Mouse (Mus musculus) liver, embryonic 12.5 days (tissue): Measurements from ENCODE around the gene Irf7. TPM values are rescaled to one million over a fixed set of nuclear protein-coding genes. Genes with fewer than 3 reads are reported as not detected.

Experiments used
- ATAC-seq: fragments of 200-750 bp; cut with Nextera tagmentation; 2 replicates; pipeline ENCODE4 v1.8.0; 2017; ENCODE audit warnings: moderate number of reproducible peaks, mild to moderate bottlenecking, moderate library complexity
- H3K27ac ChIP-seq: fragments of 300-500 bp; sonication (generic); 2 replicates; pipeline ENCODE4 v1.5.1; 2016; ENCODE audit warnings: mild to moderate bottlenecking
- H3K27me3 ChIP-seq: fragments of 300-500 bp; sonication (generic); replicated peaks from 2 replicates; pipeline ENCODE4 v1.6.1; 2016; ENCODE audit warnings: mild to moderate bottlenecking, moderate library complexity
- H3K36me3 ChIP-seq: fragments of 300-500 bp; sonication (generic); 2 replicates; pipeline ENCODE4 v1.6.1; 2016; ENCODE audit warnings: mild to moderate bottlenecking, moderate library complexity
- H3K4me1 ChIP-seq: fragments of 300-500 bp; sonication (generic); 2 replicates; pipeline ENCODE4 v1.6.1; 2016
- H3K4me2 ChIP-seq: fragments of 300-500 bp; sonication (generic); 2 replicates; pipeline ENCODE4 v1.6.1; 2016; ENCODE audit warnings: mild to moderate bottlenecking, moderate library complexity
- H3K4me3 ChIP-seq: fragments of 300-500 bp; sonication (generic); 2 replicates; pipeline ENCODE4 v1.5.1; 2016; ENCODE audit warnings: mild to moderate bottlenecking, moderate library complexity
- H3K9ac ChIP-seq: fragments of 300-500 bp; sonication (generic); 2 replicates; pipeline ENCODE4 v1.6.1; 2016; ENCODE audit warnings: mild to moderate bottlenecking, moderate library complexity
- H3K9me3 ChIP-seq: fragments of 300-500 bp; sonication (generic); replicated peaks from 2 replicates; pipeline ENCODE4 v1.6.1; 2016; ENCODE audit warnings: mild to moderate bottlenecking, moderate library complexity
- WGBS: fragments of 180-500 bp; shearing (Covaris S2); methylation state at CpG from one replicate; pipeline ENCODE4 v1.1.7; 2016; ENCODE audit not compliant: insufficient replicate concordance; 5-methylcytosine and 5-hydroxymethylcytosine counted together
- microRNA counts: library from miRNA; unstranded; fragments of <30 nt; microRNA quantifications from one replicate; lab custom pipeline; 2017
- microRNA-seq: library from miRNA; unstranded; fragments of <30 nt; microRNA quantifications from one replicate; pipeline ENCODE4, GENCODE M21; 2017
- polyA plus RNA-seq: library from polyadenylated mRNA; unstranded; fragments of >200 nt; fragmentation: Nextera tagmentation; extraction: Ambion mirVana; gene quantifications from 2 replicates; pipeline ENCODE4 v1.2.1, GENCODE M21; 2016

Gene Irf7
- polyA plus RNA-seq, 1 experiment from 2014 or later: 5.2 TPM

GRCm38 (mm10) chr7:141218141-141218540, 48.1 kb downstream of the Irf7 start:
- Histone ChIP-seq H3K4me1 (peaks cover 92% of the 10 kb centered on the region), H3K27me3 (no peaks in the 10 kb centered on the region), H3K27ac (peak overlapping the region; percentile 83), H3K4me3 (no peak overlapping the region), H3K36me3 (peaks cover 39% of the 10 kb centered on the region), H3K9me3 (no peaks in the 10 kb centered on the region), H3K4me2 (peak overlapping the region; percentile 1; the same call in 1 of the 2 replicates), H3K9ac (peak overlapping the region; percentile 36; the same call in 1 of the 2 replicates)
- no peak for ATAC-seq
- WGBS: 86% methylated on average over 3 of the region's 3 CpGs

GRCm38 (mm10) chr7:141217343-141218013, 48.8 kb downstream of the Irf7 start:
- Histone ChIP-seq H3K4me3 (peak overlapping the region; percentile 66), H3K36me3 (peaks cover 39% of the 10 kb centered on the region), H3K4me1 (peaks cover 92% of the 10 kb centered on the region), H3K9ac (peak overlapping the region; percentile 76; the same call in 1 of the 2 replicates), H3K27me3 (no peaks in the 10 kb centered on the region), H3K9me3 (no peaks in the 10 kb centered on the region), H3K4me2 (peak overlapping the region; percentile 89), H3K27ac (peak overlapping the region; percentile 83)
- ATAC-seq: no peak
- WGBS: 90% methylated on average over 17 of the region's 17 CpGs

GRCm38 (mm10) chr7:141216894-141217293, 49.4 kb downstream of the Irf7 start:
- Histone ChIP-seq H3K4me3 (peak overlapping the region; percentile 66), H3K4me1 (peaks cover 92% of the 10 kb centered on the region), H3K4me2 (peak overlapping the region; percentile 89), H3K27ac (peak overlapping the region; percentile 83), H3K36me3 (peaks cover 39% of the 10 kb centered on the region), H3K9ac (peak overlapping the region; percentile 76), H3K9me3 (no peaks in the 10 kb centered on the region), H3K27me3 (no peaks in the 10 kb centered on the region)
- ATAC-seq: no peak
- WGBS: 84% methylated on average over 11 of the region's 11 CpGs

GRCm38 (mm10) chr7:141215880-141216733, 50.2 kb downstream of the Irf7 start:
- Histone ChIP-seq H3K36me3 (peaks cover 39% of the 10 kb centered on the region), H3K4me1 (peaks cover 96% of the 10 kb centered on the region), H3K9me3 (no peaks in the 10 kb centered on the region), H3K27ac (peak overlapping the region; percentile 83), H3K4me3 (peak overlapping the region; percentile 66), H3K9ac (peak overlapping the region; percentile 76), H3K4me2 (peak overlapping the region; percentile 89), H3K27me3 (0 out of 2 replicates have a peak, but pooled peaks cover 3% of the 10 kb centered on the region)
- peak; percentile 56 for ATAC-seq
- WGBS: 2% methylated on average over 42 of the region's 42 CpGs

- H3K9ac ChIP-seq: peak within 1 kb of the TSS; percentile 76
- H3K4me3 ChIP-seq: peak within 1 kb of the TSS; percentile 66
- H3K4me2 ChIP-seq: peak within 1 kb of the TSS; percentile 89
- ATAC-seq: peak; percentile 94
- peak within 1 kb of the TSS; percentile 83 for H3K27ac ChIP-seq
- H3K36me3 ChIP-seq: peaks cover 35% of the 10 kb centered on the region
- peaks cover 7% of the 10 kb centered on the region; the same call in 1 of the 2 replicates for H3K27me3 ChIP-seq
- no peaks in the 10 kb centered on the region for H3K9me3 ChIP-seq
- H3K4me1 ChIP-seq: peaks cover 96% of the 10 kb centered on the region
- 3% methylated on average over 41 of the region's 41 CpGs for WGBS
Measured at GRCm38 (mm10) chr7:141215101-141215879, 51.0 kb downstream of the Irf7 start, which contains the start of gene Rassf7. TSS of gene Rassf7 (plus strand) at chr7:141215860.

GRCm38 (mm10) chr7:141214310-141214709, 52.0 kb downstream of the Irf7 start:
- Histone ChIP-seq H3K4me1 (peaks cover 96% of the 10 kb centered on the region), H3K36me3 (peaks cover 25% of the 10 kb centered on the region), H3K27ac (peak overlapping the region; percentile 83), H3K4me3 (no peak overlapping the region), H3K4me2 (peak overlapping the region; percentile 89; the same call in 1 of the 2 replicates), H3K9me3 (no peaks in the 10 kb centered on the region), H3K9ac (0 out of 2 replicates have a peak overlapping the region, but pooled peaks have one; percentile 13), H3K27me3 (peaks cover 7% of the 10 kb centered on the region; the same call in 1 of the 2 replicates)
- no peak for ATAC-seq
- 72% methylated on average over 3 of the region's 3 CpGs for WGBS

GRCm38 (mm10) chr7:141213605-141214235, 52.6 kb downstream of the Irf7 start, which contains the start of gene Lmntd2:
TSS of gene Lmntd2 (minus strand) at chr7:141214080.
- H3K9me3 ChIP-seq: no peaks in the 10 kb centered on the region
- H3K36me3 ChIP-seq: peaks cover 19% of the 10 kb centered on the region
- H3K27ac ChIP-seq: peak within 1 kb of the TSS; percentile 83
- 82% methylated on average over 11 of the region's 11 CpGs for WGBS
- peak within 1 kb of the TSS; percentile 76 for H3K9ac ChIP-seq
- peak within 1 kb of the TSS; percentile 66 for H3K4me3 ChIP-seq
- H3K4me2 ChIP-seq: peak within 1 kb of the TSS; percentile 89
- no peak for ATAC-seq
- H3K4me1 ChIP-seq: peaks cover 96% of the 10 kb centered on the region
- peaks cover 7% of the 10 kb centered on the region; the same call in 1 of the 2 replicates for H3K27me3 ChIP-seq

GRCm38 (mm10) chr7:141213133-141213532, 53.1 kb downstream of the Irf7 start:
- no peaks in the 10 kb centered on the region for H3K9me3 ChIP-seq
- no peak overlapping the region for H3K4me3 ChIP-seq
- peak overlapping the region; percentile 83 for H3K27ac ChIP-seq
- H3K4me1 ChIP-seq: peaks cover 96% of the 10 kb centered on the region
- H3K4me2 ChIP-seq: no peak overlapping the region
- WGBS: 86% methylated on average over 3 of the region's 3 CpGs
- peaks cover 7% of the 10 kb centered on the region; the same call in 1 of the 2 replicates for H3K27me3 ChIP-seq
- ATAC-seq: no peak
- H3K9ac ChIP-seq: peak overlapping the region; percentile 31; the same call in 1 of the 2 replicates
- H3K36me3 ChIP-seq: peaks cover 13% of the 10 kb centered on the region

MicroRNAs encoded within 50 kb of the gene (microRNA counts, 519-probe panel; counts per million panel counts)
- microRNA mmu-miR-210 (lab: Ali Mortazavi, UCI): 6,063 counts per million, percentile 91 among the panel's probes with 10 or more counts

Small RNA genes within 50 kb of the gene (microRNA-seq; reads per million reads assigned to microRNA genes)
- 2,042 reads per million, percentile 80 among the genes with 10 or more reads in this experiment for gene Mir210

Other genes with a start within 250 kb of the Irf7 start
- 1.4 and 2.7 TPM in 2 replicates for gene Ifitm6, start 248.6 kb downstream of the Irf7 start, polyA plus RNA-seq
- gene Gm17387, start 237.3 kb downstream of the Irf7 start, polyA plus RNA-seq: not detected in 2 replicates
- gene B4galnt4, start 205.4 kb downstream of the Irf7 start, polyA plus RNA-seq: 1.9 and 2.3 TPM in 2 replicates
- 0.71 and 1.1 TPM in 2 replicates for gene Pkp3, start 188.3 kb downstream of the Irf7 start, polyA plus RNA-seq
- gene Sigirr, start 165.9 kb downstream of the Irf7 start, polyA plus RNA-seq: 16.0 and 16.5 TPM in 2 replicates
- 0.15 and 0.19 TPM in 2 replicates for gene Ano9, start 148.7 kb downstream of the Irf7 start, polyA plus RNA-seq
- gene Ptdss2, start 144.1 kb downstream of the Irf7 start, polyA plus RNA-seq: 159 and 164 TPM in 2 replicates
- 55.0 and 65.0 TPM in 2 replicates for gene Rnh1, start 93.6 kb downstream of the Irf7 start, polyA plus RNA-seq
- gene Hras, start 72.5 kb downstream of the Irf7 start, polyA plus RNA-seq: 124 and 125 TPM in 2 replicates
- gene Lrrc56, start 72.3 kb downstream of the Irf7 start, polyA plus RNA-seq: 16.4 and 17.9 TPM in 2 replicates
- 0.99 and 1.1 TPM in 2 replicates for gene Lmntd2, start 52.4 kb downstream of the Irf7 start, polyA plus RNA-seq
- 27.3 and 28.3 TPM in 2 replicates for gene Rassf7, start 50.6 kb downstream of the Irf7 start, polyA plus RNA-seq
- 52.9 and 53.1 TPM in 2 replicates for gene Phrf1, start 37.7 kb downstream of the Irf7 start, polyA plus RNA-seq
- gene Cdhr5, start 10.3 kb upstream of the Irf7 start, polyA plus RNA-seq: 0.14 and 0.20 TPM in 2 replicates
- gene Sct, start 12.7 kb upstream of the Irf7 start, polyA plus RNA-seq: 0.32 and 0.60 TPM in 2 replicates
- gene Drd4, start 25.5 kb upstream of the Irf7 start, polyA plus RNA-seq: 0.04 and 0.07 TPM in 2 replicates
- 24.7 and 25.6 TPM in 2 replicates for gene Deaf1, start 61.2 kb upstream of the Irf7 start, polyA plus RNA-seq
- 24.3 and 24.8 TPM in 2 replicates for gene Tmem80, start 61.3 kb upstream of the Irf7 start, polyA plus RNA-seq
- 4.9 and 5.6 TPM in 2 replicates for gene Eps8l2, start 72.4 kb upstream of the Irf7 start, polyA plus RNA-seq
- gene Taldo1, start 125.7 kb upstream of the Irf7 start, polyA plus RNA-seq: 516 and 525 TPM in 2 replicates
- gene Gatd1, start 147.7 kb upstream of the Irf7 start, polyA plus RNA-seq: 21.1 and 22.8 TPM in 2 replicates
- 0.10 and 0.16 TPM in 2 replicates for gene Cend1, start 163.0 kb upstream of the Irf7 start, polyA plus RNA-seq
- 26.0 and 27.1 TPM in 2 replicates for gene Slc25a22, start 171.4 kb upstream of the Irf7 start, polyA plus RNA-seq
- gene Pidd1, start 177.5 kb upstream of the Irf7 start, polyA plus RNA-seq: 17.3 and 17.7 TPM in 2 replicates
- gene Rplp2, start 180.9 kb upstream of the Irf7 start, polyA plus RNA-seq: 1,288 and 1,344 TPM in 2 replicates
- gene Pnpla2, start 188.7 kb upstream of the Irf7 start, polyA plus RNA-seq: 16.6 and 17.8 TPM in 2 replicates
- 3.7 and 5.8 TPM in 2 replicates for gene Cracr2b, start 194.6 kb upstream of the Irf7 start, polyA plus RNA-seq
- 5.7 and 6.2 TPM in 2 replicates for gene Cd151, start 200.9 kb upstream of the Irf7 start, polyA plus RNA-seq
- 74.6 and 76.1 TPM in 2 replicates for gene Polr2l, start 208.7 kb upstream of the Irf7 start, polyA plus RNA-seq
- 56.1 and 60.9 TPM in 2 replicates for gene Tspan4, start 208.8 kb upstream of the Irf7 start, polyA plus RNA-seq